Mouse (Mus musculus): Measurements from ENCODE around the gene Jam2. TPM values are rescaled to one million over a fixed set of nuclear protein-coding genes. Genes with fewer than 3 reads are reported as not detected.

Gene Jam2
- polyA plus RNA-seq (2017; shearing (Covaris generic)) = 0.18 TPM

DNA sequence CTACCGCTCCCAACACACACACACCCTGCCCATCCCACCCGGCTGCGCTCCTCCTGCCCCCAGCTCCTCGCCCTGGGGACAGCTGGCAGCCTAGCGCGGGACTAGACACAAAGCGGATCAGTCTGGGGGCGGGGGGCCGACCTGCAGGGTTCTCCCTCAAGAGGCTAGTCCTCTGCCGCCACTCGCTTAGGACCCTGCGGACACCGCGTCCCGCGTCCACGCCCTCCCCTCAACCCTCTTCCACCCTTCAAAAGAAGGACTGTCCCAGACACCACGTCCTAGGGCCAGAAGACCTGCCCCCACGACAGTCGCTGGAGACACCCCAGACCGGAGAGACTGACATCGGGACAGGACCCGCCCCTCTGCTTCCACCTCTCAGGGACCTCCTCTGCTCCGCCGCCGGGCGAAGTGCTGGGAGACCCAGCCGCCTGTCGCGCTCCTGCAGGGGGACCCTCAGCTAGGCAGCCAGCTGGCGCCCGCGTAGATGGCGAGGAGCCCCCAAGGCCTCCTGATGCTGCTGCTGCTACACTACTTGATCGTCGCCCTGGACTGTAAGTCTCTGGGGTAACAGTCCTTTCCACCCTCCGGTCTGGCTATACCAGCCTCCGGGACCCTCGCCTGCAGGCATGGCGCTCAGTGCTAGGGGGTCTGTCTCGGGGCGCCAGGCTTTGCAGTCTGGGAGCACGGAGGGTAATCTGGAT, at the start of gene Jam2:
Gene Jam2 (plus strand): TSS at position 121 of the 701 bp plus-strand sequence.

GRCm38 (mm10) chr16:84735166-84736105, 38.5 kb upstream of the Jam2 start, which contains the start of gene Mrpl39:
Gene Mrpl39, minus strand, starts transcription at chr16:84735742.

GRCm38 (mm10) chr16:84834745-84835440, 61.0 kb downstream of the Jam2 start, which contains the start of gene Gabpa:
Gene Gabpa, plus strand, starts transcription at chr16:84834925.

GRCm38 (mm10) chr16:84835441-84835822, 61.5 kb downstream of the Jam2 start, which contains the start of gene Atp5j:
Gene Atp5j, minus strand, starts transcription at chr16:84835625.

Other genes starting within 250 kb of the Jam2 start
- 18.0 TPM for gene Mrpl39, start 38.4 kb upstream of the Jam2 start, polyA plus RNA-seq (2017; shearing (Covaris generic))
- 44.7 TPM for gene Gabpa, start 60.8 kb downstream of the Jam2 start, polyA plus RNA-seq (2017; shearing (Covaris generic))
- gene Atp5j, start 61.5 kb downstream of the Jam2 start, polyA plus RNA-seq (2017; shearing (Covaris generic)) = 322 TPM

Measured in effector memory CD4-positive, alpha-beta T cell, adult 7 months (primary cell).